8 mouse cellular contexts compared by ENCODE assay signal in the genomic region with DNA sequence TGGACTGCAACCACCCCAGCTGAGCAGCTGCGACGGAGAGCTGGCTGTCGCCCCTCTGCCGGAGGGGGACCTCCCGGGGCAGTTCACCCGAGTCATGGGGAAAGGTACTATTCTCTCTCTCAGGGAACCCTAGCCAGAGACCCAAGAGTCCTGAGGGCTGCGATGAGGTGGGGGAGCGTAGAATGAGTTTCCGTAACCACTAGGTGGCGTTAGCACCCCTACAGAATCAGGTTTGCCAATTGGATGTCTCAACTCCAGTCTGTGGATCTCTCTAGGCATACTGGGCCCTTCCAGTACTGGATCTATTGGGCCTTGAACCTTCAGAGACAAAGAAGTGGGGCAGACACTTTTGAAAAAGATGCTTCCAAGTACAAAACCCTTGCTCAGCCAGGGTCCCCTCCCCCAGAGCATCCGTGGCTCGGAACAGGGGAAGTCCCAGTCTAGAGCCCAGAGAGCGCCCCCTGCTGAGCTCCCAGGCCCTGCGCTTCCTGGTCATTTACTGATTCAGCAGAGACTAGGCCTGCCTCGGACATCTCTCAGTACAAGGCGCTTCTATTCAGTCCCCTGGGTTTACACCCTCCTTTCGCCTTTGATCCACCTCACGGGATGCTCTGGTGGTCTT.
DNase-seq lines count a peak whose midpoint lies in the region; ATAC-seq and TF ChIP-seq lines count a peak whose summit lies in the region.
"Had no signal": no experiment of that assay in that cellular context is flagged by ENCODE, and none has a peak within 500 bp of the region (broad histone marks: within the 10 kb centered on the region; RNA-seq: fewer than 3 reads in every experiment).

No protein-coding gene starts in this region.

- no peaks in the 10 kb centered on the region for H3K9me3 ChIP-seq in ES-Bruce4 (replicated peaks; ENCODE audit: control insufficient read depth, insufficient read depth, low read length, poor library complexity, severe bottlenecking)
- H3K9me3 ChIP-seq: liver, embryonic 15.5 days had no signal

- ATAC-seq in megakaryocyte, adult 5-6 weeks (ENCODE audit: poor library complexity, severe bottlenecking), result no peak

- peak; percentile 25 for DNase-seq in kidney, adult 18-20 months
- no peak for DNase-seq in kidney, adult 11 months
- DNase-seq in 416B (ENCODE audit: low read depth), result peak; percentile 42
- peak; percentile 22 for DNase-seq in embryo, embryonic 9.5 days (ENCODE audit: extremely low spot score)
- peak; percentile 62 for DNase-seq in lung, postnatal 14 days

- no peak for TF ChIP-seq POLR2A in ES-Bruce4 (IDR thresholded peaks at IDR 0.05; ENCODE audit: insufficient read depth, low read length)

- H3K9ac ChIP-seq in ES-Bruce4 (ENCODE audit: low read depth, poor library complexity, severe bottlenecking), result no peak overlapping the region
- H3K9ac ChIP-seq: liver, embryonic 15.5 days had no signal

- TF ChIP-seq EP300 in ES-Bruce4 (IDR thresholded peaks at IDR 0.05; ENCODE audit: insufficient read depth, low read depth, low read length), result no peak

- H3K36me3 ChIP-seq in ES-Bruce4 (ENCODE audit: control insufficient read depth, insufficient read depth, low read length, poor library complexity, severe bottlenecking), result no peaks in the 10 kb centered on the region
- H3K36me3 ChIP-seq: liver, embryonic 15.5 days had no signal

- no peak overlapping the region for H3K27ac ChIP-seq in ES-Bruce4 (ENCODE audit: insufficient read depth, low read length)
- H3K27ac ChIP-seq: liver, embryonic 15.5 days had no signal

- no peak overlapping the region; the same call in 1 of the 2 replicates for H3K4me3 ChIP-seq in ES-Bruce4 (ENCODE audit: low read depth, low read length)
- H3K4me3 ChIP-seq: liver, embryonic 15.5 days had no signal

- no peaks in the 10 kb centered on the region for H3K27me3 ChIP-seq in ES-Bruce4 (ENCODE audit: control insufficient read depth, insufficient read depth, low read length, poor library complexity, severe bottlenecking)

- TF ChIP-seq CTCF in ES-Bruce4 (IDR thresholded peaks at IDR 0.05; ENCODE audit: low read depth, low read length), result peak; percentile 42

- no peaks in the 10 kb centered on the region for H3K4me1 ChIP-seq in ES-Bruce4 (ENCODE audit: control insufficient read depth, insufficient read depth, low read length)
- H3K4me1 ChIP-seq: liver, embryonic 15.5 days had no signal
